Mouse (Mus musculus) midbrain, embryonic 15.5 days (tissue): ENCODE measurements around the gene Golga2. TPM values are rescaled to one million over a fixed set of nuclear protein-coding genes. Genes with fewer than 3 reads are reported as not detected.

ENCODE experiments used
- ATAC-seq: fragments of 200-750 bp; cut with Nextera tagmentation; replicated peaks from 2 replicates; pipeline ENCODE4 v1.8.0; 2017; ENCODE audit warnings: moderate TSS enrichment
- H3K27ac ChIP-seq: fragments of 300-500 bp; sonication (generic); 2 replicates; pipeline ENCODE4 v1.5.1; 2015; ENCODE audit warnings: mild to moderate bottlenecking, inconsistent platforms
- H3K27me3 ChIP-seq: fragments of 300-500 bp; sonication (generic); replicated peaks from 2 replicates; pipeline ENCODE4 v1.6.1; 2015; ENCODE audit warnings: inconsistent platforms
- H3K36me3 ChIP-seq: fragments of 300-500 bp; sonication (generic); replicated peaks from 2 replicates; pipeline ENCODE4 v1.6.1; 2015; ENCODE audit warnings: inconsistent platforms
- H3K4me1 ChIP-seq: fragments of 300-500 bp; sonication (generic); 2 replicates; pipeline ENCODE4 v1.6.1; 2015; ENCODE audit warnings: inconsistent platforms
- H3K4me2 ChIP-seq: fragments of 300-500 bp; sonication (generic); 2 replicates; pipeline ENCODE4 v1.6.1; 2015; ENCODE audit warnings: inconsistent platforms, mild to moderate bottlenecking, moderate library complexity
- H3K4me3 ChIP-seq: fragments of 300-500 bp; sonication (generic); 2 replicates; pipeline ENCODE4 v1.5.1; 2015; ENCODE audit warnings: mild to moderate bottlenecking, inconsistent platforms
- H3K9ac ChIP-seq: fragments of 300-500 bp; sonication (generic); 2 replicates; pipeline ENCODE4 v1.6.1; 2015; ENCODE audit warnings: mild to moderate bottlenecking, inconsistent platforms
- H3K9me3 ChIP-seq: fragments of 300-500 bp; sonication (generic); 2 replicates; pipeline ENCODE4 v1.6.1; 2016; ENCODE audit warnings: inconsistent platforms
- WGBS: fragments of 180-500 bp; shearing (Covaris S2); methylation state at CpG from one replicate; pipeline ENCODE4 v1.1.7; 2015; ENCODE audit warnings: mixed read lengths; 5-methylcytosine and 5-hydroxymethylcytosine counted together
- polyA plus RNA-seq: library from polyadenylated mRNA; unstranded; fragments of >200 nt; fragmentation: Nextera tagmentation; extraction: Ambion mirVana; gene quantifications from 2 replicates; pipeline ENCODE4 v1.2.1, GENCODE M21; 2015

The Golga2 gene
- polyA plus RNA-seq, 1 experiment from 2014 or later, result 34.1 TPM

GRCm38 (mm10) chr2:32256273-32256672 lies 30.9 kb upstream of the Golga2 start:
- no peak for ATAC-seq
- 92% methylated on average over 11 of the region's 11 CpGs for WGBS
- Histone ChIP-seq H3K4me3 (no peak overlapping the region), H3K27ac (no peak overlapping the region), H3K36me3 (peaks cover 30% of the 10 kb centered on the region; the same call in 1 of the 2 replicates), H3K4me2 (no peak overlapping the region), H3K27me3 (no peaks in the 10 kb centered on the region), H3K9me3 (no peaks in the 10 kb centered on the region), H3K9ac (no peak overlapping the region), H3K4me1 (peaks cover 16% of the 10 kb centered on the region)

DNA sequence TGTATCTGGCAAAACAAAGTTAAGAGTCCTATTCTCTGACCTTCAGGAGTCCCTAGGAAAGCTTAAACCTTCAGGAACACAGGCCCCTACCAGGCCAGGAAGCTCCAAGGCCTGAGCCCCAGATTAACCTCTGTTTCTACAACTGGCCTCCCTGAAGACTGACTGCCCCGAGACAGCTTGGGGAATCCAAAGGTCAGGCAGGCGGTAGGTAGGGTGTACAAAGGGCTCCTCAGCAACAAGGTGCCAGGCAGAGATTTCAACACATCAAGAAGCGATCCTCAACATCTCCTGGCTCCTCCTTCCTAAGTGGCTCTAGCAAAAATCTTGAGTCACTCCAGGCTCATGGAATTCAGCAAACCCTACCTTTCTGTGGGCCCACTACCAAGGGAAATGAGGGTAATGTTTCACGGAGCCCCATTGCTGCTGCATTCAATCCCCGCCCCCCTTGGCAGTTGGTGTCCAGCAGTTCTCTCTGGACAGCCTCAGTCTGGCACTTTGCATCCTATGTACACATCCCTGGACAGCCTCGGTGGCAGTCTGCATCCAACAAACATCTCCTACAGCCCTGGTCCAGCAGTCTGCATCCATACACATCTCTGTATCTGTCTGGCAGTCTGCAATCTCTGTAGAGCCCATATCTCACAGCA lies 28.2 kb upstream of the Golga2 start:
- Histone ChIP-seq H3K9me3 (no peaks in the 10 kb centered on the region), H3K4me2 (peak overlapping the region; percentile 71), H3K27ac (no peak overlapping the region), H3K4me1 (peaks cover 16% of the 10 kb centered on the region), H3K9ac (peak overlapping the region; percentile 71), H3K4me3 (peak overlapping the region; percentile 70), H3K36me3 (peaks cover 21% of the 10 kb centered on the region; the same call in 1 of the 2 replicates), H3K27me3 (no peaks in the 10 kb centered on the region)
- 51% methylated on average over 6 of the region's 6 CpGs for WGBS
- ATAC-seq, result no peak

DNA sequence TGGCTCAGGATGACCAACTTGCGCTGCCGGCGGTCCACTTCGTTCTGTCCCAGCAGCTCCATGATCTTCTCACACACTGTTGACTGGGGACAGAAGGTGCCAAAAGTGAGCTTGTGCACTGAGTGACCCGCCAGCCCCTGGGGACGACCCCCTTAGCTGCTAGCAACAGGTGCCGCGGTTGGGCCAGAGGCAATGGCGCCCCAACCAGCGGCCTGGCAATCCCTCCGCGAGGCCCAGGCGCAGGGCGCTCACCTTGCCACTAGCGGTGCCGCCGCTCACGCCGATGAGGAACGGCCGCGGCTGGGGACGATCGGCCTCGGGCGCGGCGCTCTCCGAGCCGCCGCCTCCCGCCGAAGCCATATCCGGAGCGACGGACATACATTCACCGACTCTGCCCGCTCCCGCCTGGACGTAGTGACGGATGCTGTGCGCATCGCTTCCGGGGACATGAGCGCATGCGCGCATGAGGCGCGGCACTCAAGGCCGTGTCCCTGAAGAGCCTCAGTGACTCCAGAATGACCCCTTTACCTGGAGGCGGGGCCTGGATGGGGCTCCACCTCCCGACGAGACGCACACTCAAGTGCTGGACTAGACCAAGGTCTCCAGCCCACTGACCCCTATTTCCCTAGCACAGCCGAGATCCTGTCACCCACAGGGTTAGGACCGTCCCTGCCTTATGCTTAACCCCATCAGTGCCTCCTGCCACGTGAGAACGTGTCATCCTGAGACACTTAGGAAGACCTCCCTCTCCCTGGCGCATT lies 27.3 kb upstream of the Golga2 start, which contains the start of gene Uck1:
Uck1 (minus strand) TSS at position 503 of the 761 bp plus-strand sequence.
- peak within 1 kb of the TSS; percentile 70 for H3K4me3 ChIP-seq
- WGBS, result 2% methylated on average over 59 of the region's 59 CpGs

GRCm38 (mm10) chr2:32260635-32261034 lies 26.5 kb upstream of the Golga2 start:
- Histone ChIP-seq H3K4me1 (peaks cover 16% of the 10 kb centered on the region), H3K4me2 (peak overlapping the region; percentile 71; the same call in 1 of the 2 replicates), H3K9ac (no peak overlapping the region; the same call in 1 of the 2 replicates), H3K36me3 (peaks cover 13% of the 10 kb centered on the region; the same call in 1 of the 2 replicates), H3K4me3 (peak overlapping the region; percentile 70), H3K27ac (no peak overlapping the region), H3K9me3 (no peaks in the 10 kb centered on the region), H3K27me3 (no peaks in the 10 kb centered on the region)
- peak; percentile 19 for ATAC-seq
- 17% methylated on average over 4 of the region's 4 CpGs for WGBS

More for the DNA sequence above, 27.3 kb upstream of the Golga2 start, which contains the start of gene Uck1:
- peak; percentile 94 for ATAC-seq
- peak within 1 kb of the TSS; percentile 64 for H3K27ac ChIP-seq
- peak within 1 kb of the TSS; percentile 71 for H3K4me2 ChIP-seq
- H3K4me1 ChIP-seq, result peaks cover 16% of the 10 kb centered on the region
- H3K9me3 ChIP-seq, result no peaks in the 10 kb centered on the region
- peaks cover 13% of the 10 kb centered on the region; the same call in 1 of the 2 replicates for H3K36me3 ChIP-seq
- H3K9ac ChIP-seq, result peak within 1 kb of the TSS; percentile 71
- no peaks in the 10 kb centered on the region for H3K27me3 ChIP-seq

DNA sequence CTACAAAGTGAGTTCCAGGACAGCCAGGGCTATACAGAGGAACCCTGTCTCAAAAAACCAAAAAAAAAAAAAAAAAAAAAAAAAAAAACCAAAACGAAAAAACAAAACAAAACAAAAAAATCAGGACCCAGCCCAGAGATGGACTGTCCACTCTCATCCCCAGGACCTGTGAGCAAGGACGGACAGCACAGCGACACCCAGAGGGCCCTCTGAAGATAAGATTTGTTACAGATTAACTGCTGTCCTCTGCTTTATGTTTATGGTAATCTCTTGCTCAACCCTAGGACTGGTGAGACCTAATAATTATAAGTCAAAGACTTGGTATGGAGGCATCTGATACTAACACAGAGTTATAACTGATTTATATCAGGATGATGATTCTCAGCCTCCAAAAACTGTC lies 11.4 kb upstream of the Golga2 start:
- no peak overlapping the region for H3K4me2 ChIP-seq
- H3K9ac ChIP-seq, result no peak overlapping the region
- H3K4me1 ChIP-seq, result no peaks in the 10 kb centered on the region
- peaks cover 33% of the 10 kb centered on the region for H3K36me3 ChIP-seq
- H3K27ac ChIP-seq, result no peak overlapping the region
- H3K27me3 ChIP-seq, result no peaks in the 10 kb centered on the region
- ATAC-seq, result no peak
- no peak overlapping the region for H3K4me3 ChIP-seq
- WGBS, result 81% methylated on average over 3 of the region's 3 CpGs
- no peaks in the 10 kb centered on the region for H3K9me3 ChIP-seq

GRCm38 (mm10) chr2:32282289-32282688 lies 4.9 kb upstream of the Golga2 start:
- H3K9me3 ChIP-seq, result no peaks in the 10 kb centered on the region
- H3K36me3 ChIP-seq, result peaks cover 39% of the 10 kb centered on the region
- peaks cover 12% of the 10 kb centered on the region for H3K4me1 ChIP-seq
- H3K27me3 ChIP-seq, result no peaks in the 10 kb centered on the region
- WGBS, result 94% methylated on average over 2 of the region's 2 CpGs
- H3K4me2 ChIP-seq, result no peak overlapping the region
- H3K27ac ChIP-seq, result no peak overlapping the region
- no peak for ATAC-seq
- H3K4me3 ChIP-seq, result no peak overlapping the region
- no peak overlapping the region for H3K9ac ChIP-seq

DNA sequence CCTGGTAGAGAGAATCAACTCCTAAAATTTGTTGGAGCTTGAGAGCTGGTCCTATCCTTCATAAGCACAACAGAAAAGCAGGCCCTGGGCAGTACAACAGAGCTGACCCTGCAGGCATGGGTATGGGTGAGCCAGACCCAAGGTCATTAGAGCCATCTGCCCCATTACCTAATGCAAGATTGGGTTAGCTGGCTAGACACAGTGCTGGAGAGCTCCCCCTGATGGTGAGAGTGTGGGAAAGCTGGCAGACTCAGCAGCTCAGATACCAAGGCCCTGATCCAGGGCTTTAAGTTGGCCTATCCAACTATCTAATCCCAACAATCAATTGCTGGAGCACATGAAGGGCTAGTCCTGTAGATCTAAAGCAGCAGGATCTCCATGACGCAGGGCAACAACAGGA lies 4.5 kb upstream of the Golga2 start:
- WGBS, result 95% methylated on average over 1 of the region's 1 CpGs
- Histone ChIP-seq H3K27ac (no peak overlapping the region), H3K9ac (no peak overlapping the region), H3K4me3 (no peak overlapping the region), H3K36me3 (peaks cover 36% of the 10 kb centered on the region), H3K27me3 (no peaks in the 10 kb centered on the region), H3K9me3 (no peaks in the 10 kb centered on the region), H3K4me1 (peaks cover 12% of the 10 kb centered on the region), H3K4me2 (no peak overlapping the region)
- no peak for ATAC-seq

DNA sequence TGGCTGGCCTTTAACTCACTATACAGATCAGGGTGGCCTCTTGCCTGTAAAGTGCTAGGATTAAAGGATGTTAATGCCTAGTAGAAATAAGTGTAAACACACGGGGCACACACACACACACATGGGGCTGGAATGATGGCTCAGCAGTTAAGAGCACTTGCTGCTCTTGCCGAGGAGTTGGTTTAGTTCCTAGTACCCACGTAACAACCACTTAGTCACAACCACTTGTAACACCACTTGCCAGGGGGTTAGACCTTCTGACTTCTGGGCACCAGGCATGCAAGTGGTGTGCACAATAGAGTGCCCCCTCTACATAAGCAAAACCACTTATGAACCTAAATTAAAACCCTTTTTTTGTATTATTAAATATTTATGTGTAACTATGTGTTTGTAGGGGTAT lies 3.2 kb upstream of the Golga2 start:
- peaks cover 25% of the 10 kb centered on the region for H3K36me3 ChIP-seq
- no peak overlapping the region for H3K4me3 ChIP-seq
- WGBS, result 90% methylated on average over 3 of the region's 3 CpGs

GRCm38 (mm10) chr2:32287923-32288367 lies 761 bp downstream of the Golga2 start, which contains the start of gene Swi5:
Swi5 (minus strand) TSS chr2:32288075.
- Histone ChIP-seq H3K36me3 (peaks cover 10% of the 10 kb centered on the region; the same call in 1 of the 2 replicates), H3K27me3 (no peaks in the 10 kb centered on the region), H3K4me3 (peak within 1 kb of the TSS; percentile 80), H3K27ac (peak within 1 kb of the TSS; percentile 74), H3K4me1 (peaks cover 26% of the 10 kb centered on the region), H3K9me3 (no peaks in the 10 kb centered on the region), H3K9ac (peak within 1 kb of the TSS; percentile 85), H3K4me2 (peak within 1 kb of the TSS; percentile 86)
- 0% methylated on average over 41 of the region's 41 CpGs for WGBS
- peak; percentile 99 for ATAC-seq

More for the DNA sequence above, 3.2 kb upstream of the Golga2 start:
- no peak overlapping the region for H3K4me2 ChIP-seq
- no peak overlapping the region for H3K27ac ChIP-seq
- no peak for ATAC-seq
- no peak overlapping the region for H3K9ac ChIP-seq
- no peaks in the 10 kb centered on the region for H3K9me3 ChIP-seq
- H3K4me1 ChIP-seq, result peaks cover 16% of the 10 kb centered on the region
- no peaks in the 10 kb centered on the region for H3K27me3 ChIP-seq

- Histone ChIP-seq H3K9me3 (no peaks in the 10 kb centered on the region), H3K4me1 (peaks cover 26% of the 10 kb centered on the region), H3K27ac (peak overlapping the region; percentile 70), H3K27me3 (no peaks in the 10 kb centered on the region), H3K4me2 (peak overlapping the region; percentile 86), H3K4me3 (peak overlapping the region; percentile 80), H3K9ac (peak overlapping the region; percentile 74), H3K36me3 (peaks cover 10% of the 10 kb centered on the region; the same call in 1 of the 2 replicates)
- ATAC-seq, result peak; percentile 67
- WGBS, result 1% methylated on average over 29 of the region's 29 CpGs
Observed at GRCm38 (mm10) chr2:32288371-32288931, 1.3 kb downstream of the Golga2 start.

- Histone ChIP-seq H3K27me3 (no peaks in the 10 kb centered on the region), H3K36me3 (peaks cover 6% of the 10 kb centered on the region; the same call in 1 of the 2 replicates), H3K4me2 (peak overlapping the region; percentile 86; the same call in 1 of the 2 replicates), H3K27ac (no peak overlapping the region), H3K9me3 (no peaks in the 10 kb centered on the region), H3K4me1 (peaks cover 26% of the 10 kb centered on the region), H3K9ac (no peak overlapping the region), H3K4me3 (peak overlapping the region; percentile 80; the same call in 1 of the 2 replicates)
- ATAC-seq, result no peak
Observed at GRCm38 (mm10) chr2:32289578-32289977, 2.4 kb downstream of the Golga2 start.

GRCm38 (mm10) chr2:32294348-32294747 lies 7.2 kb downstream of the Golga2 start:
- H3K4me2 ChIP-seq, result no peak overlapping the region

More at GRCm38 (mm10) chr2:32294348-32294747, 7.2 kb downstream of the Golga2 start:
- ATAC-seq, result no peak
- Histone ChIP-seq H3K27ac (no peak overlapping the region), H3K4me3 (no peak overlapping the region), H3K9me3 (no peaks in the 10 kb centered on the region), H3K27me3 (no peaks in the 10 kb centered on the region), H3K36me3 (peaks cover 35% of the 10 kb centered on the region), H3K4me1 (peaks cover 6% of the 10 kb centered on the region), H3K9ac (no peak overlapping the region)
- WGBS, result 87% methylated on average over 8 of the region's 8 CpGs
